Mouse (Mus musculus) brain, embryonic 14.5 days (tissue): ENCODE data around the gene Dapp1.

Experiments
- CTCF ChIP-seq: fragments of 200-500 bp; IDR thresholded peaks from 2 replicates; pipeline ENCODE4 v1.5.1; 2012; ENCODE audit warnings: inconsistent platforms, mild to moderate bottlenecking, moderate library complexity, borderline replicate concordance; ENCODE audit not compliant: insufficient read depth, insufficient read length; ENCODE audit errors: extremely low read depth
- POLR2A ChIP-seq: fragments of 200-500 bp; IDR thresholded peaks from 2 replicates; pipeline ENCODE4 v1.6.1; 2012; ENCODE audit warnings: mild to moderate bottlenecking, inconsistent platforms, borderline replicate concordance; ENCODE audit not compliant: poor library complexity, insufficient read depth, insufficient read length, severe bottlenecking; ENCODE audit errors: extremely low read depth

- no peak for TF ChIP-seq CTCF
- TF ChIP-seq POLR2A = no peak
Measured at GRCm38 (mm10) chr3:137897685-137898084, 83.7 kb downstream of the Dapp1 start.
